Mouse (Mus musculus) neural tube, embryonic 14.5 days (tissue): ENCODE results near the gene Lrrn4cl. TPM values are rescaled to one million over a fixed set of nuclear protein-coding genes. Genes with fewer than 3 reads are reported as not detected.
A peak's percentile ranks its signal among the peaks of the same experiment; 100 is the strongest.

ENCODE experiments used
- ATAC-seq: fragments of 200-750 bp; cut with Nextera tagmentation; 2 replicates; pipeline ENCODE4 v1.8.0; 2017; ENCODE audit warnings: low read depth, mild to moderate bottlenecking, moderate TSS enrichment, moderate library complexity
- H3K27ac ChIP-seq: fragments of 300-500 bp; sonication (generic); 2 replicates; pipeline ENCODE4 v1.5.1; 2014; ENCODE audit warnings: low read depth, mild to moderate bottlenecking, control low read depth, low read length, moderate library complexity, mixed read lengths
- H3K27me3 ChIP-seq: fragments of 300-500 bp; sonication (generic); 2 replicates; pipeline ENCODE4 v1.6.1; 2014; ENCODE audit warnings: low read length; ENCODE audit not compliant: control insufficient read depth, insufficient read depth
- H3K36me3 ChIP-seq: fragments of 300-500 bp; sonication (generic); 2 replicates; pipeline ENCODE4 v1.6.1; 2014; ENCODE audit warnings: low read length, mixed read lengths; ENCODE audit not compliant: control insufficient read depth, insufficient read depth
- H3K4me1 ChIP-seq: fragments of 300-500 bp; sonication (generic); 2 replicates; pipeline ENCODE4 v1.6.1; 2014; ENCODE audit warnings: low read length; ENCODE audit not compliant: control insufficient read depth, insufficient read depth
- H3K4me2 ChIP-seq: fragments of 300-500 bp; sonication (generic); 2 replicates; pipeline ENCODE4 v1.6.1; 2014; ENCODE audit warnings: mild to moderate bottlenecking, low read depth, low read length, control low read depth
- H3K4me3 ChIP-seq: fragments of 300-500 bp; sonication (generic); 2 replicates; pipeline ENCODE4 v1.5.1; 2014; ENCODE audit warnings: low read depth, low read length, control low read depth, mixed read lengths
- H3K9ac ChIP-seq: fragments of 300-500 bp; sonication (generic); replicated peaks from 2 replicates; pipeline ENCODE4 v1.6.1; 2014; ENCODE audit warnings: low read depth, mild to moderate bottlenecking, control low read depth, low read length, mixed read lengths
- H3K9me3 ChIP-seq: fragments of 300-500 bp; sonication (generic); 2 replicates; pipeline ENCODE4 v1.6.1; 2016; ENCODE audit warnings: low read length; ENCODE audit not compliant: control insufficient read depth
- WGBS: fragments of 180-500 bp; shearing (Covaris S2); extraction: QIAGEN DNeasy Blood & Tissue Kit; methylation state at CpG from one replicate; pipeline ENCODE4 v1.1.7; 2014; 5-methylcytosine and 5-hydroxymethylcytosine counted together
- polyA plus RNA-seq: library from polyadenylated mRNA; unstranded; fragments of >200 nt; fragmentation: Nextera tagmentation; extraction: Ambion mirVana; gene quantifications from 2 replicates; pipeline ENCODE4 v1.2.1, GENCODE M21; 2014

Lrrn4cl gene
- polyA plus RNA-seq, 1 experiment from 2014 or later: 0.99 TPM

- H3K4me2 ChIP-seq: peak within 1 kb of the TSS; percentile 98
- H3K9ac ChIP-seq: peak within 1 kb of the TSS; percentile 90
- H3K4me3 ChIP-seq: peak within 1 kb of the TSS; percentile 99
- no peaks in the 10 kb centered on the region for H3K9me3 ChIP-seq
- H3K4me1 ChIP-seq: peaks cover 50% of the 10 kb centered on the region
- no peaks in the 10 kb centered on the region for H3K27me3 ChIP-seq
- peak; percentile 95 for ATAC-seq
- H3K36me3 ChIP-seq: peaks cover 15% of the 10 kb centered on the region
- under 1% methylated on average over 33 of the region's 33 CpGs for WGBS
- H3K27ac ChIP-seq: peak within 1 kb of the TSS; percentile 98
These were observed 31.6 kb upstream of the Lrrn4cl start, which contains the start of gene Ttc9c for GRCm38 (mm10) chr19:8818801-8819595. TSS of gene Ttc9c (minus strand) at chr19:8819333.

- H3K4me1 ChIP-seq: peaks cover 50% of the 10 kb centered on the region
- under 1% methylated on average over 81 of the region's 83 CpGs for WGBS
- H3K36me3 ChIP-seq: peaks cover 18% of the 10 kb centered on the region
- no peaks in the 10 kb centered on the region for H3K27me3 ChIP-seq
- peak within 1 kb of the TSS; percentile 98 for H3K27ac ChIP-seq
- H3K4me2 ChIP-seq: peak within 1 kb of the TSS; percentile 98
- peak within 1 kb of the TSS; percentile 90 for H3K9ac ChIP-seq
- H3K9me3 ChIP-seq: no peaks in the 10 kb centered on the region
- H3K4me3 ChIP-seq: peak within 1 kb of the TSS; percentile 99
- ATAC-seq: peak; percentile 97
These were observed 30.8 kb upstream of the Lrrn4cl start, which contains the start of gene Hnrnpul2 for GRCm38 (mm10) chr19:8819596-8820423. TSS of gene Hnrnpul2 (plus strand) at chr19:8820010.

- peak overlapping the region; percentile 98 for H3K27ac ChIP-seq
- peaks cover 19% of the 10 kb centered on the region for H3K36me3 ChIP-seq
- peak overlapping the region; percentile 99 for H3K4me3 ChIP-seq
- no peaks in the 10 kb centered on the region for H3K9me3 ChIP-seq
- peak; percentile 39 for ATAC-seq
- under 1% methylated on average over 44 of the region's 48 CpGs for WGBS
- no peaks in the 10 kb centered on the region for H3K27me3 ChIP-seq
- peaks cover 46% of the 10 kb centered on the region for H3K4me1 ChIP-seq
- H3K9ac ChIP-seq: peak overlapping the region; percentile 90
- peak overlapping the region; percentile 98 for H3K4me2 ChIP-seq
These were observed 30.1 kb upstream of the Lrrn4cl start for GRCm38 (mm10) chr19:8820424-8820956.

GRCm38 (mm10) chr19:8821146-8821545 lies 29.4 kb upstream of the Lrrn4cl start:
- peak overlapping the region; percentile 90 for H3K9ac ChIP-seq
- peaks cover 25% of the 10 kb centered on the region for H3K36me3 ChIP-seq
- peak overlapping the region; percentile 99 for H3K4me3 ChIP-seq
- peaks cover 41% of the 10 kb centered on the region for H3K4me1 ChIP-seq
- peak overlapping the region; percentile 98 for H3K4me2 ChIP-seq
- H3K9me3 ChIP-seq: no peaks in the 10 kb centered on the region
- 1% methylated on average over 7 of the region's 7 CpGs for WGBS
- no peaks in the 10 kb centered on the region for H3K27me3 ChIP-seq
- ATAC-seq: no peak
- no peak overlapping the region for H3K27ac ChIP-seq

GRCm38 (mm10) chr19:8822696-8823095 lies 27.9 kb upstream of the Lrrn4cl start:
- no peak for ATAC-seq
- peaks cover 40% of the 10 kb centered on the region for H3K36me3 ChIP-seq
- H3K4me1 ChIP-seq: peaks cover 29% of the 10 kb centered on the region
- 0 out of 2 replicates have a peak overlapping the region, but pooled peaks have one; percentile 37 for H3K9ac ChIP-seq
- no peak overlapping the region for H3K27ac ChIP-seq
- peak overlapping the region; percentile 99; the same call in 1 of the 2 replicates for H3K4me3 ChIP-seq
- no peaks in the 10 kb centered on the region for H3K27me3 ChIP-seq
- peak overlapping the region; percentile 98 for H3K4me2 ChIP-seq
- WGBS: 72% methylated on average over 8 of the region's 8 CpGs
- no peaks in the 10 kb centered on the region for H3K9me3 ChIP-seq

- H3K27me3 ChIP-seq: no peaks in the 10 kb centered on the region
- no peak within 1 kb of the TSS for H3K4me2 ChIP-seq
- no peak within 1 kb of the TSS for H3K9ac ChIP-seq
- 96% methylated on average over 8 of the region's 8 CpGs for WGBS
- H3K36me3 ChIP-seq: peaks cover 91% of the 10 kb centered on the region
- ATAC-seq: no peak
- H3K27ac ChIP-seq: no peak within 1 kb of the TSS
- H3K9me3 ChIP-seq: no peaks in the 10 kb centered on the region
- no peak within 1 kb of the TSS for H3K4me3 ChIP-seq
- H3K4me1 ChIP-seq: no peaks in the 10 kb centered on the region
These were observed 20.9 kb upstream of the Lrrn4cl start, which contains the start of gene AC129217.1 for GRCm38 (mm10) chr19:8829660-8830059. TSS of gene AC129217.1 (plus strand) at chr19:8829773.

- Histone ChIP-seq H3K9me3 (no peaks in the 10 kb centered on the region), H3K4me3 (no peak overlapping the region), H3K4me1 (no peaks in the 10 kb centered on the region), H3K27ac (no peak overlapping the region), H3K9ac (no peak overlapping the region), H3K4me2 (no peak overlapping the region), H3K27me3 (no peaks in the 10 kb centered on the region), H3K36me3 (peaks cover 84% of the 10 kb centered on the region)
- 92% methylated on average over 8 of the region's 8 CpGs for WGBS
- no peak for ATAC-seq
These were observed 19.9 kb upstream of the Lrrn4cl start for GRCm38 (mm10) chr19:8830664-8831063.

- no peaks in the 10 kb centered on the region for H3K9me3 ChIP-seq
- ATAC-seq: no peak
- H3K27ac ChIP-seq: no peak overlapping the region
- no peak overlapping the region for H3K4me3 ChIP-seq
- no peak overlapping the region for H3K9ac ChIP-seq
- WGBS: 83% methylated on average over 11 of the region's 11 CpGs
- no peak overlapping the region for H3K4me2 ChIP-seq
- H3K27me3 ChIP-seq: no peaks in the 10 kb centered on the region
- no peaks in the 10 kb centered on the region for H3K4me1 ChIP-seq
- peaks cover 78% of the 10 kb centered on the region for H3K36me3 ChIP-seq
These were observed 19.3 kb upstream of the Lrrn4cl start for GRCm38 (mm10) chr19:8831262-8831661.
